Mouse (Mus musculus): ENCODE results near the gene Gpc5. TPM values are rescaled to one million over a fixed set of nuclear protein-coding genes. Genes with fewer than 3 reads are reported as not detected.

Gpc5 gene
- polyA plus RNA-seq, 1 experiment from 2014 or later: 0.09 TPM

DNA sequence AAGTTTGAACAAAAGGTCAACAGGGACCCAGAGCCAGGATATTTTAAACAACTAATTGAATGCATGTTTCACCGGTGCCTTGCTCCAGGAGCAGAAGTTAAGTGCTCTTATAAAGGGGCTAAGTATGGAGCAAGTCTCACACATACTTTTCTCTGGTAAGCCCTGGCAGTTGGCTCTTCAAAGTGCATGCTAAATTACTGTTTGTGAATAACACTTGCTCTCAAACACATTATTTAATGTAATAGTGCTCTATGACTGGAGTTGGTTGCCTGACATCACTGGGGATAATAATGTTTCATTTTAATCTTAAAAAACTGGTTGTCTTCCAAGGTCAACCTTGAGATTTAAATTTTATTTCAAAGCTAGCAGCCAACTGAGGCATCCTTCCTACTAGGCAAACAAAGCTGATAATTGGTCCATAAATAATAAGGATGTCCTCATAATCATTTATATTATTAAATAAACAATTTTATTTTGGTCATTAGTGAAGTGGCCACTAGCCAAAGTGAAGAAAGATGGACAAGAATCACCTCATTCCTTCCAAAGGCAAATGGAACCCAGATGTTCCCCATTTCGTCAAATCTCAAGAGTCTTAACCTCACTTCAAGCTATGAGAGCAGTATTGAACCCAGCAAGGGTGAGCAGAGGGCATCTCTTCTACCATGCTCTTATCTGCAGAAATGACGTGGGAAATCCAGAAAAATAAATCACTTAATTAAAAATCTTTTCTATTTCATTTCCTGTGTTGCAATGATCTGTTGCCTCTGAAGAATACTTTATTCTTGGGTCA is 488.6 kb downstream of the Gpc5 start:
- no peaks in the 10 kb centered on the region for H3K36me3 ChIP-seq (ENCODE audit: control insufficient read depth, insufficient read depth)
- H3K4me1 ChIP-seq (replicated peaks; ENCODE audit: control insufficient read depth, insufficient read depth, low read length): no peaks in the 10 kb centered on the region
- H3K27ac ChIP-seq (ENCODE audit: low read depth, low read length): no peak overlapping the region
- WGBS: 63% methylated on average over 3 of the region's 3 CpGs
- no peaks in the 10 kb centered on the region for H3K27me3 ChIP-seq (replicated peaks; ENCODE audit: control insufficient read depth, insufficient read depth, low read length)
- no peak overlapping the region for H3K4me3 ChIP-seq (ENCODE audit: low read depth, low read length)
- H3K9ac ChIP-seq (ENCODE audit: low read depth, low read length): no peak overlapping the region
- TF ChIP-seq CTCF (IDR thresholded peaks at IDR 0.05; ENCODE audit: low read depth): no peak
- no peak for ATAC-seq
- no peaks in the 10 kb centered on the region for H3K9me3 ChIP-seq (ENCODE audit: control insufficient read depth)
- H3K4me2 ChIP-seq (replicated peaks; ENCODE audit: low read depth): no peak overlapping the region

DNA sequence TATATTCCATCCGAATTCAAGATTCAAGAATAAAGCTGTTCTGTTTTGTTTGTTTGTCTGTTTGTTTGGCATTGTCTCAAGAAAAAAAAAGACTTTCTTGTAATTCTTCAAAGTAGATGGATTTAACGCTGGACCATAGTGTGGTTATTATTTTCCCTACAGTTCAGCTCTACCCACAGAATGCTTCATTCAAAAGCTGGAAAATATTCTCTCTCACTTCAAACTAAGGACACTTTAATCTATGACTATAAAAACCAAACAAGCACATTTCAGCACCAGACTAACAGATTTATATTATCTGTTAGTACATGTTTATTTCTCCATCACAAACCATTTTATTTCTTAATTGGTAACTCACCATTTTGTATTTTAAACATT is 489.2 kb downstream of the Gpc5 start:
- H3K4me3 ChIP-seq (ENCODE audit: low read depth, low read length): no peak overlapping the region
- H3K4me2 ChIP-seq (replicated peaks; ENCODE audit: low read depth): no peak overlapping the region
- no peak overlapping the region for H3K9ac ChIP-seq (ENCODE audit: low read depth, low read length)
- TF ChIP-seq CTCF (IDR thresholded peaks at IDR 0.05; ENCODE audit: low read depth): no peak
- ATAC-seq: no peak
- no peaks in the 10 kb centered on the region for H3K27me3 ChIP-seq (replicated peaks; ENCODE audit: control insufficient read depth, insufficient read depth, low read length)
- 77% methylated on average over 2 of the region's 2 CpGs for WGBS
- H3K36me3 ChIP-seq (ENCODE audit: control insufficient read depth, insufficient read depth): no peaks in the 10 kb centered on the region
- H3K27ac ChIP-seq (ENCODE audit: low read depth, low read length): no peak overlapping the region
- no peaks in the 10 kb centered on the region for H3K9me3 ChIP-seq (ENCODE audit: control insufficient read depth)
- H3K4me1 ChIP-seq (replicated peaks; ENCODE audit: control insufficient read depth, insufficient read depth, low read length): no peaks in the 10 kb centered on the region

DNA sequence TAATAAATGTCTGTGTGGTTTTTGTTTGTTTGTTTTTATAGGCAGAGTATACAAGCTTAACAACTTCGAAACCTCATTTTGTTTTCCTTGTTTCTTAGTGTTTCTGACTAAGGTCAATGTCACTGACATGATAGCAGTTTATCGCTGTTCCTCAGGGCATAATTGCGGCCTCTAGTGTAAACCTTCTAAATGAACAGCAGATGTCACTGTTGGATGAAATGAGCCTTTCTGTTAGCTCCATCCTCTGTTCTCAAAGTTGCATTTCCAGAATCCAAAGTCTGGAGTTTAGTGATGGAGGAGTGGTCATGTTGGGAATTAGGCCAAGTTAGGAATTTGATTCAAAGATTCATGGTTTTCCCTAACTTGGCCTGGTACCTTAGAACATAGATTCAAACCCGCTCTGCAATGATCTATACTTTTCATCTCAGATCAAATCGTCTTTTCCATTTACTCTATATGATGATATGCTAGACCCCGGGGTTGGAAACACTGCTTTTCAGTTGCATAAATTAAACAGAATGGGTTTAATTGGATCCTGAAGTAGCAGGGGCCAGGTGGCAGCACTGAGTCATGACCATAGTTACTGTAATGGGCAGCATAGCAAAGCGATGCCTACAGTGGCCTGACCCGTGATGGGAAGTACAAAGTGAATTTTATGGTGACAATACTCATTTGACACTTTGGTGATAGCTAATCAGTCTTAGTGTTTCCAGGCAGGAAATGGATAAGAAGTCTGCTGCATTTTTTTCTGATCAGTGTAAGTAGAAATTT is 508.4 kb downstream of the Gpc5 start:
- Histone ChIP-seq H3K4me2 (replicated peaks; ENCODE audit: low read depth) (no peak overlapping the region), H3K9me3 (ENCODE audit: control insufficient read depth) (no peaks in the 10 kb centered on the region), H3K4me3 (ENCODE audit: low read depth, low read length) (no peak overlapping the region), H3K27me3 (replicated peaks; ENCODE audit: control insufficient read depth, insufficient read depth, low read length) (no peaks in the 10 kb centered on the region), H3K4me1 (replicated peaks; ENCODE audit: control insufficient read depth, insufficient read depth, low read length) (no peaks in the 10 kb centered on the region), H3K9ac (ENCODE audit: low read depth, low read length) (no peak overlapping the region), H3K36me3 (ENCODE audit: control insufficient read depth, insufficient read depth) (no peaks in the 10 kb centered on the region), H3K27ac (ENCODE audit: low read depth, low read length) (no peak overlapping the region)
- peak; percentile 62 for TF ChIP-seq CTCF (IDR thresholded peaks at IDR 0.05; ENCODE audit: low read depth)
- no peak for ATAC-seq
- WGBS: 65% methylated on average over 8 of the region's 8 CpGs

DNA sequence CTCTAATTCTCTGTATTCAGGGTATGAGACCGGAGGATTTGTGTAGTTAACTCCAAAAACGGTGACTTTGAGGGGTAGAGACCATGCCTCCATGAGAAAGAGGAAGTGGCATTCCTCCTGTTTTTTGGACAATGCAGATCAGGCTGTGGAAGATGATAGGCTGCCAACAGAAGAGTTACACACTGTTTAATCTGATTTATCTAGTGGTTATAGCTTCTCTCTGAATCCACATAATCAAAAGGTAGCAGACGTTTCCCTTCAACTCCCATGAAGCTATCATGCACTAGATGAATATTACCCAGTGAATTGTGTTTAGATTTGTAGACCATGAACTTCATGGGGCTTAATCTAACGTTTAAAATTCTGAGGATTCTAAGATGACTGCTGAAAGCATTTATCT is 522.1 kb downstream of the Gpc5 start:
- WGBS: 67% methylated on average over 4 of the region's 4 CpGs
- TF ChIP-seq CTCF (IDR thresholded peaks at IDR 0.05; ENCODE audit: low read depth): no peak
- no peaks in the 10 kb centered on the region for H3K4me1 ChIP-seq (replicated peaks; ENCODE audit: control insufficient read depth, insufficient read depth, low read length)
- H3K27me3 ChIP-seq (replicated peaks; ENCODE audit: control insufficient read depth, insufficient read depth, low read length): no peaks in the 10 kb centered on the region
- H3K9me3 ChIP-seq (ENCODE audit: control insufficient read depth): no peaks in the 10 kb centered on the region
- no peak overlapping the region for H3K4me3 ChIP-seq (ENCODE audit: low read depth, low read length)
- no peak overlapping the region for H3K4me2 ChIP-seq (replicated peaks; ENCODE audit: low read depth)
- no peaks in the 10 kb centered on the region for H3K36me3 ChIP-seq (ENCODE audit: control insufficient read depth, insufficient read depth)
- H3K9ac ChIP-seq (ENCODE audit: low read depth, low read length): no peak overlapping the region
- H3K27ac ChIP-seq (ENCODE audit: low read depth, low read length): no peak overlapping the region
- ATAC-seq: no peak

DNA sequence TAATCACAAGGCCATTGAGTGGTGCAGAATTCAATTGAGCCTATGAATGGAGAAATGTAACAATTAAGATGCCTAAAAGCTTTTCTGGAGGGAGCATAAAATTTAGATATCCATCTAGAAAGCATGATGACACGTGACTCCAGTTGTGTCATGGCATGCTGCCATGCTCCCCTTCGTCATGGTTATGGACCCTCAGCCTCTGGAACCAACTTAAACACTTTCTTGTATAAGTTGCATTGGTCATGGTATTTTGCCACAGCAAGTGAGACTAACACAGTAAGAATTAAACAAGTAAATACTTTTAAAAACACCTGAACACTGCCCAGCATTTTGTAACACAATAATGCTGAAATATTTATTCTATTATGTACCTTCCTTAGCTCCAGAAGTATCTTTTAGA is 524.3 kb downstream of the Gpc5 start:
- no peak overlapping the region for H3K27ac ChIP-seq (ENCODE audit: low read depth, low read length)
- no peaks in the 10 kb centered on the region for H3K27me3 ChIP-seq (replicated peaks; ENCODE audit: control insufficient read depth, insufficient read depth, low read length)
- no peak for ATAC-seq
- TF ChIP-seq CTCF (IDR thresholded peaks at IDR 0.05; ENCODE audit: low read depth): no peak
- no peaks in the 10 kb centered on the region for H3K36me3 ChIP-seq (ENCODE audit: control insufficient read depth, insufficient read depth)
- no peak overlapping the region for H3K9ac ChIP-seq (ENCODE audit: low read depth, low read length)
- H3K9me3 ChIP-seq (ENCODE audit: control insufficient read depth): no peaks in the 10 kb centered on the region
- 56% methylated on average over 2 of the region's 2 CpGs for WGBS
- no peak overlapping the region for H3K4me3 ChIP-seq (ENCODE audit: low read depth, low read length)
- no peaks in the 10 kb centered on the region for H3K4me1 ChIP-seq (replicated peaks; ENCODE audit: control insufficient read depth, insufficient read depth, low read length)
- H3K4me2 ChIP-seq (replicated peaks; ENCODE audit: low read depth): no peak overlapping the region

DNA sequence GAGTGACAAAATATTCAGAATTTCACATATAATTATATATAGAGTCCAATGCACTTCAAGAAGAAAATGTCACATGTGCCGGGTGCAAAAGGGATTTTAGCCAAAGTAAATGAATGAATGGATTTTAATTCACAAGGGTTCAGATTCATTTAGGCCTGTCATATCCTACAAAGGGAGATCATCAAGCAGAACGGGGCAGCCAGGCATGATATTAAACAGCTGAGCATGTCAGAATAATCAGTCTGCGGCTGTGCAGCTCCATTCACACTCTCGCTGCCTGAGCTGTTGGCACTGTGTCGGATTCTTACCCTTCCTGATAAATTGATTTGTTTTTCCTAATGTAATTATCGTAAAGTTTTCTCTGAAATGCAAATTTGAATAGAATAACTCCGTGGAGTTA is 524.8 kb downstream of the Gpc5 start:
- H3K4me1 ChIP-seq (replicated peaks; ENCODE audit: control insufficient read depth, insufficient read depth, low read length): no peaks in the 10 kb centered on the region
- WGBS: 60% methylated on average over 7 of the region's 7 CpGs
- TF ChIP-seq CTCF (IDR thresholded peaks at IDR 0.05; ENCODE audit: low read depth): no peak
- ATAC-seq: no peak
- no peak overlapping the region for H3K9ac ChIP-seq (ENCODE audit: low read depth, low read length)
- H3K9me3 ChIP-seq (ENCODE audit: control insufficient read depth): no peaks in the 10 kb centered on the region
- no peak overlapping the region for H3K4me2 ChIP-seq (replicated peaks; ENCODE audit: low read depth)
- no peak overlapping the region for H3K27ac ChIP-seq (ENCODE audit: low read depth, low read length)
- no peak overlapping the region for H3K4me3 ChIP-seq (ENCODE audit: low read depth, low read length)
- no peaks in the 10 kb centered on the region for H3K36me3 ChIP-seq (ENCODE audit: control insufficient read depth, insufficient read depth)
- no peaks in the 10 kb centered on the region for H3K27me3 ChIP-seq (replicated peaks; ENCODE audit: control insufficient read depth, insufficient read depth, low read length)
